Mouse (Mus musculus) adrenal gland (tissue): Measurements from ENCODE around the gene Tead1.

Experiments used
- intact Hi-C: fragments of 180-260 bp; cut with DNase I; formaldehyde crosslinking; loops from one replicate; pipeline ENCODE4 v1.15.1; 2025

Tead1 gene

DNA sequence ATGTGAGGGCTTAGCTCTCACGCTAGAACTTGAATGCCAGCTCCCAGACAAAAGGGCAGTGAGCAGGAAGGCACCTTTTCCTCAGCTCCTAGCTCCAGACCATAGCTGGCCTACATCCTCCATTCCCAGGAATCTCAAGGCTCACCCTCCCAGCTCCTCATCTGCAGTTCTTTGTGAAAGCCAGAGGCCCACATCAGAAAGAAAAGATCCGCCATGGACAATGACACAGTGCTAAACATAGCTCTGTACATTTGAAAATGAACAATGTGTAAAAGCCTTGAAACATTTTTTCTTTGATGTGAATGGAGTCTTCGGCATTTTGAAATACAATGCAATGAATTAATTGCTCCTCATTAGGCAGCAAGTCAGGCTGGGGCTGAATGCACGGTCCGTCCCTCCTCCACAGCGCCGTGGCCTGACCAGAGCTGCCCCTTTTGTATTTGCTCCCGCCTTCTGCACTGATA, 172.2 kb downstream of the Tead1 start:
- intact Hi-C loops, result no loop called here

DNA sequence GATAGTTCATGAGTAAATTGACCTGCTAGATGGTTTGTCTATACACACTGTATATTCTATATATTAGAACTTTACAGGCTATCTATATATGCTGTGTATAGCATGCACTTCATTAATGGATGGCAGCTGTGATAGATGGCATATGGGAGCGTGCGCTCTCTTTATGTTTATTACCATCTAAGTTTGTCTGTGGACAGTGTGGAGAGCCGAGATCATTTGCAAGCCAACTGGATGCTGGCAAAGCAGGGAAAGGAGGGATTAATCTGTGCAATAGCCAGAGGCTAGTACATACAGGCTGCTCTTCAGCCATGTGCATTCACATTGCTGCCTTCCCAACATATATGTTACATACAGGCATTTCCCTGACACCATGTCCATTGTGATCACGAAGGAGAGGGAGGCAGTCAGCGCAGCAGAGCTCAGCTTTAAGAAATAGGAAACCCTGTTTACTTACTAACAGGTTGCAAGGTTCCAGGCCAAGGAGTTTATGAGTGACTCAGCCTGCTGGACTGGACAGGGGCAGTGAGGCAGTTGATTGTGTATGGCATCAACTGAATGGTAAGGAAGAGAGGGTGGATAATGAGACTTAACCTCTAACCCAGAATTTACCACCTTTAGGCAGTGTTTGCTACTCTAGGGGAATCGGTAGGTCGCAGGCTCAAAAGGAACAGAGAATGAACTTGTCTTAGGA, 173.2 kb downstream of the Tead1 start:
- intact Hi-C loops, result no loop called here

- intact Hi-C loops, result no loop called here
These were observed 174.7 kb downstream of the Tead1 start for GRCm38 (mm10) chr7:112853857-112854256.

DNA sequence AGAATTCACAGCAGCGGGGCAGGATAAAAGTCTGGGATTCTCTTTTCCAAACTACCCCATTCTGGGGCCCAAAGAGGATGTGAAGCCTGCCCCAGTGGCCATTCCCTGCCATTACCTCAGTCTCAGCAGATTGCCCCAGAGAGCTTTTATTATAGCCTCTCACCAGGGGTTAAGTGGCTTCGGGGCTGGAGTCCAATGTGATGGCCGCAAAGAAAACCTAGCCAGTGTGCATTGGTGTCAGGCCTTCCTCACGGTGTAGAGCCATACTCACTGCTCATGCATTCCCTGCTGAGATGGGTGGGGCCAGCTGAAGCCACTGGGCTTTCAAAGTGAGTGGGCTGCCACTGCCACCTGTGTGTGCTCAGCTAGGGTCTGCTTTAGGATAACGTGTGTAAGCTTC, 175.4 kb downstream of the Tead1 start:
- intact Hi-C loops, result no loop called here

- intact Hi-C loops, result no loop called here
These were observed 176.3 kb downstream of the Tead1 start for GRCm38 (mm10) chr7:112855419-112855818.

- intact Hi-C loops, result no loop called here
These were observed 177.0 kb downstream of the Tead1 start for GRCm38 (mm10) chr7:112856121-112856571.

- intact Hi-C loops, result no loop called here
These were observed 177.5 kb downstream of the Tead1 start for GRCm38 (mm10) chr7:112856583-112856982.

GRCm38 (mm10) chr7:112859887-112860286, 180.8 kb downstream of the Tead1 start:
- intact Hi-C loops, result no loop called here

DNA sequence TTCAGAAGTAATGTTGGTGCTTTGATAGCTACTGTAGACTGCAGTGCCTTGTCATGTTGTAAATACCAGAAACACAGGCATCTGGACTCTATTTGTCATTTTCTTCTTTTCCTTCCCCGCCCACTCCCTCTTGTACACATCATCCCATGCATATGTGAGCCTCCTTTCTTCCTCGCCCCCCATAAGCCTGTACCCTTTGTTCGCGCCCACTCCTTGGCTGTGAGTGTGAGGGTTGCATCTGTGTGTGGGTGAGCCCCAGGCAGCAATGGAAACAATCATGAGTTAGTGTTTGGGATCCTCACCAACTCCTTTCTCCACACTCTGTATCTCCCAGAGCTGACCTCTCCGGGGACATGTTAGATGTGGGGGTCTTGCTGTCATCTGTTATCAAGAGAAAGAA, 183.0 kb downstream of the Tead1 start:
- intact Hi-C loops, result no loop called here

- intact Hi-C loops, result no loop called here
These were observed 185.1 kb downstream of the Tead1 start for GRCm38 (mm10) chr7:112864188-112864587.

DNA sequence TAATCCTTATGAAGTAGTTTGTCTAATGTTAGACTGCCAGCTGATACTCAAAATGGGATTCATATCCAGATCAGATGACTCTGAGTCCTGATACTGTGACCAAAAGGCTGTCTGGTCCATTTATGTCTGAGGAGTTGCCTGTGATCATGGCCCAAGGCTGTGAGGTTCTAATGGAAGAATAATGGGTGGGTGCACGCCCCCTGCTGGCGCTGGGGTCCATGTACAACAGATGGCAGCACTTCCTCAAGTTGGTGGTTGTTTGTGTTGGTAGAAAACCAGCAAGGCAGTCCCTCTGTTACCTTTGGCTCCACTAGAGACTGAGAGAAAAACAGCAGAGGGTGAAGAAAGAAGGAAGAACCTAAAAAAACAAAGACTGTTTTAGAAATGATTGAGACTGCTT, 186.6 kb downstream of the Tead1 start:
- intact Hi-C loops, result loop anchor here (5.0 kb wide), 1 partner anchor 183 kb away; no protein-coding TSS in a partner anchor

DNA sequence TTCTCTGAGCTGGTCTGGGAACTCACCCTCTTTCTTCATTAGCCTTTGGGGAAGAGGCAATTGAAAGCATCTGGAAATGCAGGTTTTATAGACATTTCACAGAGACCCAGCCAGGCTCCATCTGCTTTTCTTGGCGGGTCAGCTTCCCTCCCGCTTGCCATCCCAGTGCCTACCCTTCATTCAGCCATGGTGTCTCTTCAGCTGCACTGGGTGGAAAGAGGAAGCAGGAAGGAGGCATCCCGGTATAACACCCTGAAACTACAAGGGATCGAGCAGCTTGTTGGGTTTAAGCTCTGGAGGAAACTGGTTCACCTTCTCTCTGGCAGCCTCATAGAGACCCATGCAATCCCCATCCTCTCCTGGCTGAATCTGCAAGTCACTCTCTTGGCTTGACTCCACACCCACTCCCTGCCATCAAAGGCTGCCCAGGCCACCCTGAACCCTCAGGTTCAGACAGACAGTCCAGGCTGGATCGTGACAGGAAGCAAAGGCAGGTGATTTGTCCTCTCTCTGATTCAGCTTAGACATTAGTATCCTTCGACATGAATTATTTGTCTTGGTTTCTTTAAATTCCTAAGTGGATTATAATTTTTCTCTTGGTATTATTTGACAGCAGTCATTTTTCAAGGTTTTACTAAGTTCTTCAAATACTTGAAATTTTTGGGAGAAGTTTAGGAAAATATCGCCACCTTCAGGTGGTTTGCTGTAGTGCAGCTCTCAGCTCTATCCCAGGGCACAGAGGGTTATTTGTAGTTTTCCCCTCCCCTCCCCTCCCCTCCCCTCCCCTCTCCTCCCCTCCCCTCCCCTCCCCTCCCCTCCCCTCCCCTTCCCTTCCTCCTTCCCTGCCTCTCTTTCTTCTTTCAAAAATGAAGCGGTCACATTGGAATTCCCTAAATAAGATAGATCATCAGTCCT, 189.7 kb downstream of the Tead1 start:
- intact Hi-C loops, result loop anchor here (2.0 to 5.0 kb wide), 3 partner anchors 187 to 466 kb away; no protein-coding TSS in a partner anchor

GRCm38 (mm10) chr7:112871752-112872151, 192.6 kb downstream of the Tead1 start:
- intact Hi-C loops, result loop anchor here (5.0 kb wide), 1 partner anchor 494 kb away; no protein-coding TSS in a partner anchor

DNA sequence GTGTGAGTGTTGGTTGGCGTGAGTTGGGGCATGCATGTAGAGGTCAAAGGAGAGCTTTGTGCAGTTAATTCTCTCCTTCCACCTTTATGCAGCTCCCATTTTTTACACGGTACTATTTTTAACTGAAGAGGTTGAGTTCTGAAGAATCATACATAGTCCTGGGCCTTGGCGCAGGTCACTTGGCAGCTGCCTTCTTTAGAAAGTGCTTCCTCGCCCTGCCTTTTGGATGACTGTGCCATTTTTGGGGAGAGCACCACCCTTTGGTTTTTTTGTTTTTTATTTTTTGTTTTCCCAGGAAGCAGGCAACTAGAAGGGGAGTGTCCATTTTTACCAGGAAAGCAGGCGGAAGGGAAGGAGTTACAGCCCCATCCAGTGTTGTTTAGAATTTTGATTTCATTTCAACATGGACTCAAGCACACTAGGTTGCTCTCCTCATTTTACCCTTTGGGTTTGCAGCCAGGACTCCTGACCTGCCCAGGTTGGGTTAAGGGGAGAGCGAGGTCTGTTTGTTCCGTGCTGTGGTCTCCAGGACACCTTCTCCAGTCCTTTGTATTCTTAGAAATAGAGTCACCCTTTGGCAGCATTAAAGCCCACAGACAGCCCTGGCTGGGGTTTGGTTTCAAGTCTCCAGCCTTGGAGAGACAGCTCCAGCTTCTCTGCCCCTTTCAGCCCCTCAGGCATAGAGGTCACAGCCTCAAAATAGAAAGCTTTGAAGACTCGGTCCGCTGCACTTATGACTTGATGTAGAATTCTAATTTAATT, 193.5 kb downstream of the Tead1 start:
- intact Hi-C loops, result loop anchor here (5.0 kb wide), 1 partner anchor 495 kb away; no protein-coding TSS in a partner anchor

- intact Hi-C loops, result no loop called here
These were observed 197.0 kb downstream of the Tead1 start for GRCm38 (mm10) chr7:112876128-112876527.

DNA sequence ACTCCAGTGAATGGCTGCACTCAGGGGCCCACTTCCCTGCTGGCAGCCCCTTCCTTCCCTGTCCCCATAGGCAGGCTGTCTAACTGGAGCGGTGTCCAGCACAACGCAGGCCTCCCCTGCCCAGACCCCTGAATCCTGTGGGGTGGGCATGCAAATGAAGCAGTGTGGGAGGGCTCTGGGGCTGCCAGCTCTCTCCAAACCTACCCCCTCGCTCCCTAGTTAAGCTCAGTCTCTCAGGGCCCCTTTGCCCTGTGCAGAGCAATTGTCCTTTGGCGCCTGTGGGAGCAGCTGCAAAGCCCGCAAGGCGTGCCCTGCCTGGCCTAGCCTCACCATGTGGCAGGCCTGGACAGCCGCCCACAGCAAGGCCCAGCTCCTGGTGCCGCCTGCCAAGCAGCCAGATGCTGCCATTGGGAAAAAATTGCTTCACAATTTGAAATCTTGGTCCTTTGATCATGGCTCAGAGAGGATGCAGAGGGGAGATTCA, 204.7 kb downstream of the Tead1 start:
- intact Hi-C loops, result no loop called here

DNA sequence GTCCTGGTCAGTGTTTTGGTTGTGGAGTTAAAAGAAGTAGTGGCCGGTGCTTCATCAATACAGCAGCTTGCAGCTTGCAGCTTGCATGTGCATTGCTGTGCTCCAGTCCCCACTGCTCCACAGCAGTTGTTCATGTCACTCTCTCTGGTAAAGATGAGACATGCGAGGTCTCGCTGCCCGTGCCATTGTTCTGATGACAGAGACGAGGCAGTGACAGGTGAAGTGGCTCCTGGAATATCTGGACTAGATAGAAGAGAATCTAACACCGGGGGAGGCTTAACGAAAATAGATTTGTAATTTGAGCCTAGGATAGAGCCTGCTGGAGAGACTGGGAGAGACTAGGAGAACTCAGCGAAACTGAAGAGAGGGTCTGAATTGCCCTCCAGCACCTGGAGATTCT, 206.4 kb downstream of the Tead1 start:
- intact Hi-C loops, result no loop called here

- intact Hi-C loops, result no loop called here
These were observed 212.8 kb downstream of the Tead1 start for GRCm38 (mm10) chr7:112891883-112892282.

GRCm38 (mm10) chr7:112892595-112892994, 213.5 kb downstream of the Tead1 start:
- intact Hi-C loops, result no loop called here

- intact Hi-C loops, result no loop called here
These were observed 217.2 kb downstream of the Tead1 start for GRCm38 (mm10) chr7:112896363-112896762.

GRCm38 (mm10) chr7:112901710-112902109, 222.6 kb downstream of the Tead1 start:
- intact Hi-C loops, result no loop called here
